Mouse (Mus musculus): ENCODE data around the gene Muc13. TPM values are rescaled to one million over a fixed set of nuclear protein-coding genes. Genes with fewer than 3 reads are reported as not detected.

Muc13 gene
- polyA plus RNA-seq (2014; fragmentation: Illumina TruSeq; extraction: RNeasy Lipid Tissue Mini Kit (QIAGEN cat#74804); ENCODE audit: low read depth, low replicate concordance): 0.45 TPM

DNA sequence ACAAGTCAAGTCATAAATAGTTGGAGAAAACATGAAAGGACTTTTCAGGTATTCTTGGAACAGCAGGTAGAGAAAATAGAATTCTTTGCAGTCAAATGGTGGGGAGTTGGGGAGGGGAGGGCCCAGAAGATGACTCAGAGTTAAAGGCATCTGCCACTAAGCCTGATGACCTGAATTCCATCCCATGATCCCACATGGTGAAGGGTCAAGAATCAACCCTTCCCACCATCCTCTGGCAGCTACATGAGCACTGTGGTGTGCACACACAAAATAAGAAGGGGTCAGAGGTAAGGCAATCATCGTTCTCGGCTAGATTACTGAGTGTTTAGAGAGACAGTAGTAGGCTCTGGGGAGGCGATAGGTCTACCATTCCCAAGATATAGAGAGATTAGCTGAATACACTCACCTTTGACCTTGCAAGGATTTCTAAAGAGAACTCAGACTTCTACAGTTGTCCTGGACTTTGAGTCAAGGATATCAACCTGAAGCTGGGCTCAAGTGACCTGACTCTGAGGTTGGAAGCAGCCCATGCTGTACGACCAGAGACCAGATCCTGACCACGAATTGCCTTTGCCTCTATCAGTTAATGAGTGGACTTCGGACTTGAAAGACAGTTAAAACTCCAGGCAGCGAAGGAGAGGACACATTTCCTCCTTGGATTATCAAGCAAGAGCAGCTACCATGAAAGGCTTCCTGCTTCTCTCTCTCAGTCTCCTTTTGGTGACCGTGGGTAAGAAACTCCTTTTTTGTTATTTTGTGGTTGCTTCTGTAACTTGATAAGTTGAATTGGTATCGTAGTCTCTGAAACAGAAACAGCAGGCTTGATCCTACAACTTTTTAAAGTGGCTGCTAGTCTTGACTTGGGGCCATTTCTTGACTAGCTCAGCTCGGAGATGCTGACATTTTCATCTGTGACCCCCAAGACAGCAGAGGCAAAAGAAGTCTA is at the start of gene Muc13:
Muc13 (plus strand) TSS at position 192 of the 946 bp plus-strand sequence.

DNA sequence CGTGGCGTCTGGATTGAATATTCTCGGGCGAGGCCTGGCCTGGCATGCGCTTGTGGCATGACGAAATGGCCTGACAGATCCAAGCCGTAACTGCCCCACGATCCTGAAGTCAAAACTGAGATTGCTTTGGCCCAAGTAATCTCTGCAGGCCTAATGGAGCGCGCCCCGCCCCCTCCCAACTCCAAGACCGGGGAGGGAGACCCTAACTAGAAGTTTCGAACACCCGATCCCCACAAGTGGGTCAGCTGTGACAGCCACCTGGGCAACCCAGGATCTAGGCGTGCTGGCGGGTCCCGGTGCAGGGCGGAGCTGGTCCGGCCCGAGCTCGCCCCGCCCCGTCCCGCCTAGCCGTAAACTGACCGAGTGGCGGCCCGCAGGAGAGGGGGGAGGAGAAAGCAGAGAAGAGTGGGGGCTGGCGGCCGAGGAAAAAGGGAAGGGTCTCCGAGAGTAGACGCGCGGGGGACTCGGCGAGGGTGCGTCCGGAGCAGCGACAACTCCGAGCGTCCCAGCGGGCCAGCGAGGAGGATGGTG is 35.5 kb downstream of the Muc13 start, which contains the start of gene Itgb5:
Itgb5 (plus strand) TSS at position 365 of the 531 bp plus-strand sequence.

Other genes with a start within 250 kb of the Muc13 start
- 53.4 TPM for gene Heg1, start 109.7 kb upstream of the Muc13 start, polyA plus RNA-seq (2014; fragmentation: Illumina TruSeq; extraction: RNeasy Lipid Tissue Mini Kit (QIAGEN cat#74804); ENCODE audit: low read depth, low replicate concordance)
- 98.1 TPM for gene Itgb5, start 35.6 kb downstream of the Muc13 start, polyA plus RNA-seq (2014; fragmentation: Illumina TruSeq; extraction: RNeasy Lipid Tissue Mini Kit (QIAGEN cat#74804); ENCODE audit: low read depth, low replicate concordance)
- gene Umps, start 173.0 kb downstream of the Muc13 start, polyA plus RNA-seq (2014; fragmentation: Illumina TruSeq; extraction: RNeasy Lipid Tissue Mini Kit (QIAGEN cat#74804); ENCODE audit: low read depth, low replicate concordance): 5.8 TPM

All from heart, adult 10 weeks (tissue).